Mouse (Mus musculus): ENCODE measurements around the gene Iqcf1.

The Iqcf1 gene

GRCm38 (mm10) chr9:106464751-106465541, 34.8 kb upstream of the Iqcf1 start:
- peak; percentile 55 to 64 for DNase-seq (ENCODE audit: low spot score in 2 of 2)

GRCm38 (mm10) chr9:106465571-106466200, 34.1 kb upstream of the Iqcf1 start, which contains the start of gene Gpr62:
Gene Gpr62, minus strand, starts transcription at chr9:106465938.
- DNase-seq (ENCODE audit: low spot score in 2 of 2) = no peak

GRCm38 (mm10) chr9:106466721-106467120, 33.0 kb upstream of the Iqcf1 start:
- DNase-seq (ENCODE audit: low spot score in 2 of 2) = no peak

- no peak for DNase-seq (ENCODE audit: low spot score in 2 of 2)
Measured at GRCm38 (mm10) chr9:106467746-106468145, 32.0 kb upstream of the Iqcf1 start.

- no peak for DNase-seq (ENCODE audit: low spot score in 2 of 2)
Measured at GRCm38 (mm10) chr9:106469317-106469716, 30.4 kb upstream of the Iqcf1 start.

GRCm38 (mm10) chr9:106469776-106470175, 30.0 kb upstream of the Iqcf1 start:
- DNase-seq (ENCODE audit: low spot score in 2 of 2) = no peak

GRCm38 (mm10) chr9:106470991-106471750, 28.6 kb upstream of the Iqcf1 start:
- no peak for DNase-seq (ENCODE audit: low spot score in 2 of 2)

- no peak for DNase-seq (ENCODE audit: low spot score in 2 of 2)
Measured at GRCm38 (mm10) chr9:106471892-106472291, 27.9 kb upstream of the Iqcf1 start.

- DNase-seq (ENCODE audit: low spot score in 2 of 2) = no peak
Measured at GRCm38 (mm10) chr9:106472321-106472720, 27.4 kb upstream of the Iqcf1 start.

- DNase-seq (ENCODE audit: low spot score in 2 of 2) = peak in 1 of 2 experiments; percentile 3
Measured at GRCm38 (mm10) chr9:106473081-106473752, 26.6 kb upstream of the Iqcf1 start.

GRCm38 (mm10) chr9:106473753-106474105, 26.0 kb upstream of the Iqcf1 start:
- peak in 1 of 2 experiments; percentile 3 for DNase-seq (ENCODE audit: low spot score in 2 of 2)

GRCm38 (mm10) chr9:106474456-106474855, 25.3 kb upstream of the Iqcf1 start:
- peak; percentile 12 to 25 for DNase-seq (ENCODE audit: low spot score in 2 of 2)

GRCm38 (mm10) chr9:106475046-106475445, 24.7 kb upstream of the Iqcf1 start:
- DNase-seq (ENCODE audit: low spot score in 2 of 2) = peak; percentile 1 to 2

GRCm38 (mm10) chr9:106475663-106476001, 24.1 kb upstream of the Iqcf1 start, which contains the start of gene Rrp9:
Gene Rrp9, plus strand, starts transcription at chr9:106475963.
- peak in 1 of 2 experiments; percentile 0 for DNase-seq (ENCODE audit: low spot score in 2 of 2)

GRCm38 (mm10) chr9:106476002-106476923, 23.5 kb upstream of the Iqcf1 start:
- peak in 1 of 2 experiments; percentile 1 for DNase-seq (ENCODE audit: low spot score in 2 of 2)

GRCm38 (mm10) chr9:106476924-106477484, 22.8 kb upstream of the Iqcf1 start, which contains the start of gene Parp3:
Gene Parp3, minus strand, starts transcription at chr9:106476949.
- DNase-seq (ENCODE audit: low spot score in 2 of 2) = peak; percentile 99 to 100

GRCm38 (mm10) chr9:106477649-106478048, 22.1 kb upstream of the Iqcf1 start:
- DNase-seq (ENCODE audit: low spot score in 2 of 2) = no peak

- no peak for DNase-seq (ENCODE audit: low spot score in 2 of 2)
Measured at GRCm38 (mm10) chr9:106478101-106478500, 21.7 kb upstream of the Iqcf1 start.

GRCm38 (mm10) chr9:106480541-106480940, 19.2 kb upstream of the Iqcf1 start:
- DNase-seq (ENCODE audit: low spot score in 2 of 2) = no peak

- DNase-seq (ENCODE audit: low spot score in 2 of 2) = no peak
Measured at GRCm38 (mm10) chr9:106481075-106481474, 18.7 kb upstream of the Iqcf1 start.

All from right cerebral cortex, postnatal 36 days (tissue).